Mouse (Mus musculus) adrenal gland, adult 18-20 months (tissue): ENCODE data around the gene Rab11fip5. TPM values are rescaled to one million over a fixed set of nuclear protein-coding genes. Genes with fewer than 3 reads are reported as not detected.

Source experiments
- DNase-seq, 2 experiments: peaks; one replicate each; pipeline ENCODE4 v3.0.0; 2021 to 2022; ENCODE audit warnings: low spot score in 2 of 2
- total RNA-seq, 2 experiments: library from RNA; stranded (reverse); gene quantifications; 1 replicate in 1 of 2; 2 replicates in 1 of 2; pipeline ENCODE4 v1.2.3; 2021

Rab11fip5 gene
- total RNA-seq, 2 experiments from 2014 or later = 26.1 to 29.2 TPM

- no peak for DNase-seq
Measured at GRCm38 (mm10) chr6:85350157-85350556, 24.3 kb downstream of the Rab11fip5 start.

GRCm38 (mm10) chr6:85349246-85349645, 25.2 kb downstream of the Rab11fip5 start:
- DNase-seq = peak; percentile 43 to 55

- no peak for DNase-seq
Measured at GRCm38 (mm10) chr6:85348133-85348532, 26.3 kb downstream of the Rab11fip5 start.

- DNase-seq = peak; percentile 79 to 82
Measured at GRCm38 (mm10) chr6:85346028-85346634, 28.3 kb downstream of the Rab11fip5 start.

- no peak for DNase-seq
Measured at GRCm38 (mm10) chr6:85344929-85345328, 29.5 kb downstream of the Rab11fip5 start.

GRCm38 (mm10) chr6:85343027-85343426, 31.4 kb downstream of the Rab11fip5 start:
- no peak for DNase-seq

- no peak for DNase-seq
Measured at GRCm38 (mm10) chr6:85341814-85342501, 32.5 kb downstream of the Rab11fip5 start.

- no peak for DNase-seq
Measured at GRCm38 (mm10) chr6:85340184-85340583, 34.2 kb downstream of the Rab11fip5 start.

GRCm38 (mm10) chr6:85339273-85339901, 35.0 kb downstream of the Rab11fip5 start:
- DNase-seq = no peak

GRCm38 (mm10) chr6:85336944-85337343, 37.5 kb downstream of the Rab11fip5 start:
- no peak for DNase-seq

- no peak for DNase-seq
Measured at GRCm38 (mm10) chr6:85335352-85335751, 39.1 kb downstream of the Rab11fip5 start.

- DNase-seq = no peak
Measured at GRCm38 (mm10) chr6:85334851-85335250, 39.6 kb downstream of the Rab11fip5 start.

- DNase-seq = no peak
Measured at GRCm38 (mm10) chr6:85334251-85334650, 40.2 kb downstream of the Rab11fip5 start.

- DNase-seq = no peak
Measured at GRCm38 (mm10) chr6:85333732-85334131, 40.7 kb downstream of the Rab11fip5 start.

GRCm38 (mm10) chr6:85333000-85333669, 41.3 kb downstream of the Rab11fip5 start, which contains the start of gene Sfxn5:
TSS of gene Sfxn5 (minus strand) at chr6:85333422.
- peak; percentile 94 for DNase-seq

- peak in 1 of 2 experiments; percentile 44 for DNase-seq
Measured at GRCm38 (mm10) chr6:85332351-85332999, 42.0 kb downstream of the Rab11fip5 start.

- no peak for DNase-seq
Measured at GRCm38 (mm10) chr6:85331736-85332135, 42.7 kb downstream of the Rab11fip5 start.

GRCm38 (mm10) chr6:85331221-85331735, 43.2 kb downstream of the Rab11fip5 start:
- no peak for DNase-seq

GRCm38 (mm10) chr6:85329666-85330185, 44.7 kb downstream of the Rab11fip5 start:
- DNase-seq = no peak

GRCm38 (mm10) chr6:85326564-85326963, 47.9 kb downstream of the Rab11fip5 start:
- DNase-seq = no peak

GRCm38 (mm10) chr6:85325109-85325508, 49.3 kb downstream of the Rab11fip5 start:
- DNase-seq = no peak
